Mouse (Mus musculus): ENCODE results near the gene Shld1. TPM values are rescaled to one million over a fixed set of nuclear protein-coding genes. Genes with fewer than 3 reads are reported as not detected.
A peak's percentile ranks its signal among the peaks of the same experiment; 100 is the strongest.

Shld1 gene
- polyA plus RNA-seq (2014; fragmentation: Nextera tagmentation; extraction: Ambion mirVana) = 25.8 and 30.8 TPM in 2 replicates

GRCm38 (mm10) chr2:132686756-132687737 lies at the start of gene Shld1:
Shld1 (plus strand) TSS chr2:132686931.
- ATAC-seq (peak; percentile 93), DNase-seq (ENCODE audit: low spot score) (peak; percentile 94)
- Histone ChIP-seq H3K36me3 (ENCODE audit: control insufficient read depth, insufficient read depth, low read length) (no peaks in the 10 kb centered on the region), H3K4me1 (ENCODE audit: control insufficient read depth, insufficient read depth, low read length) (peaks cover 3% of the 10 kb centered on the region), H3K27ac (ENCODE audit: low read depth, low read length) (peak within 1 kb of the TSS; percentile 61; the same call in 1 of the 2 replicates), H3K9me3 (replicated peaks; ENCODE audit: control insufficient read depth, low read length) (no peaks in the 10 kb centered on the region), H3K4me2 (ENCODE audit: low read length) (peak within 1 kb of the TSS; percentile 53), H3K9ac (ENCODE audit: low read length) (peak within 1 kb of the TSS; percentile 65), H3K27me3 (replicated peaks; ENCODE audit: control insufficient read depth, insufficient read depth, low read length) (no peaks in the 10 kb centered on the region), H3K4me3 (ENCODE audit: low read depth, low read length) (peak within 1 kb of the TSS; percentile 47)
- 9% methylated on average over 33 of the region's 33 CpGs for WGBS

DNA sequence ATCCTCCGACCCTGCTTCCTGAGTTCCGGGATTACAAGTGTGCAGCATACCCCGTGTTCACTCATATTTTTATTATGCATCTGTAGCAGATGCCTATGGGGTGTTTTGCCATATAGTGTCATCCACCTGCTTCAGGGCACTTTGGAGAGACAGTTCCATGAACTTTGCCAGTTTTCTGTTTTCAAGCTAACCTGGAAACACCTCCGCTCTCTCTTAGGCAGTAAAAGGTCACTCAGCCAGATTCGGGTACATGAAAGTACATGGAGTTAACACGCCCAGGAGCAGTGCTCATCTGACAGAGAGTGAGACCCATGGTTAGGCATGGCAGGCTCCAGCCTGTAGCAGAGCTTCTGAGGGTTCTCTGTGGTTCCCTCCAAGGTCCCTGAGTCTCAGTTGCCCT lies 48.4 kb upstream of the Shld1 start:
- H3K9ac ChIP-seq (ENCODE audit: low read length) = no peak overlapping the region
- no peak overlapping the region for H3K4me2 ChIP-seq (ENCODE audit: low read length)
- H3K4me1 ChIP-seq (ENCODE audit: control insufficient read depth, insufficient read depth, low read length) = no peaks in the 10 kb centered on the region
- DNase-seq (ENCODE audit: low spot score) (no peak), ATAC-seq (no peak)
- no peaks in the 10 kb centered on the region for H3K9me3 ChIP-seq (replicated peaks; ENCODE audit: control insufficient read depth, low read length)
- H3K36me3 ChIP-seq (ENCODE audit: control insufficient read depth, insufficient read depth, low read length) = no peaks in the 10 kb centered on the region
- H3K27me3 ChIP-seq (replicated peaks; ENCODE audit: control insufficient read depth, insufficient read depth, low read length) = no peaks in the 10 kb centered on the region
- H3K4me3 ChIP-seq (ENCODE audit: low read depth, low read length) = no peak overlapping the region
- H3K27ac ChIP-seq (ENCODE audit: low read depth, low read length) = no peak overlapping the region
- WGBS = 91% methylated on average over 6 of the region's 6 CpGs

- no peak overlapping the region for H3K4me3 ChIP-seq (ENCODE audit: low read depth, low read length)
- no peak for ATAC-seq
- H3K4me1 ChIP-seq (ENCODE audit: control insufficient read depth, insufficient read depth, low read length) = no peaks in the 10 kb centered on the region
- WGBS = 89% methylated on average over 7 of the region's 7 CpGs
- no peaks in the 10 kb centered on the region for H3K27me3 ChIP-seq (replicated peaks; ENCODE audit: control insufficient read depth, insufficient read depth, low read length)
- H3K9ac ChIP-seq (ENCODE audit: low read length) = no peak overlapping the region
- no peaks in the 10 kb centered on the region for H3K36me3 ChIP-seq (ENCODE audit: control insufficient read depth, insufficient read depth, low read length)
- DNase-seq (ENCODE audit: low spot score) = no peak
- H3K27ac ChIP-seq (ENCODE audit: low read depth, low read length) = no peak overlapping the region
- H3K9me3 ChIP-seq (replicated peaks; ENCODE audit: control insufficient read depth, low read length) = no peaks in the 10 kb centered on the region
- H3K4me2 ChIP-seq (ENCODE audit: low read length) = no peak overlapping the region
Measured at GRCm38 (mm10) chr2:132639337-132639736, 47.4 kb upstream of the Shld1 start.

DNA sequence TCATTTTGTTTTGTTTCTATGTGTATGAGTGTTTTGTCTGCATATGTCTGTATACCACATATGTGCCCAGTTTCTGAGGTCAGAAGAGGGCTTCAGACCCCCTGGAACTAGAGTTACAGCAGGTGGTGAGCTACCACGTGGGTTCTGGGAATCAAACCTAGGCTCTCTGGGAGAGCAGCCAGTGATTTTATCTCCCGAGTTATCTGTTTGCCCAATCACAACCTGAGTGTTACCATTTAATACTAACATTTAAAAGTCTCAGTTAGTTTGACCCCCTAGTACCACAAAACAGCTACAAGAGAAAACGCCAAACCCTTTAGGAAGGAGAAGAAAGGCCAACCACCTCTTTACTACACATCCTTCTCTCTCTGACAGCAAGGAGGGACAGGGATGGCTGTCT lies 45.5 kb upstream of the Shld1 start:
- no peak overlapping the region for H3K9ac ChIP-seq (ENCODE audit: low read length)
- H3K27ac ChIP-seq (ENCODE audit: low read depth, low read length) = no peak overlapping the region
- H3K27me3 ChIP-seq (replicated peaks; ENCODE audit: control insufficient read depth, insufficient read depth, low read length) = no peaks in the 10 kb centered on the region
- no peak for DNase-seq (ENCODE audit: low spot score)
- no peaks in the 10 kb centered on the region for H3K36me3 ChIP-seq (ENCODE audit: control insufficient read depth, insufficient read depth, low read length)
- WGBS = 80% methylated on average over 3 of the region's 3 CpGs
- H3K9me3 ChIP-seq (replicated peaks; ENCODE audit: control insufficient read depth, low read length) = no peaks in the 10 kb centered on the region
- H3K4me2 ChIP-seq (ENCODE audit: low read length) = no peak overlapping the region
- ATAC-seq = no peak
- no peak overlapping the region for H3K4me3 ChIP-seq (ENCODE audit: low read depth, low read length)
- H3K4me1 ChIP-seq (ENCODE audit: control insufficient read depth, insufficient read depth, low read length) = no peaks in the 10 kb centered on the region

DNA sequence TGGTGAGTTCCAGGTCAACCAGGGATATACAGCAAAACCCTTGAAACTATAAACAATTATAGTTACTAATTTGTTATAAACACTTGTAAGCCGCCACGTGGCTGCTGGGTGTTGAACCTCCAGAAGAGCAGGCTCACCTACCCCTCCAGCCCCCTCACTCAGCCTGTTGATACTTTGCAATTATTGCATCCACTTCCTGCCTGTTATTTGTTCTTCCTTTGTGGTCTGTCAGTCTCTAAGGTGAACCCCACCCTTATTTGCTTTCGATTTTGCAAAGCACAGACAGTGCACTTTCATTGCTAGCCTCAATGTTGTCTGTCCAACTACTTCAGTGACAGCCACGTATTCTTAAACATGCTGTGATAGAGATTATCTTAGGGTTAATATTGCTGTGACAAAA lies 43.6 kb upstream of the Shld1 start:
- H3K4me2 ChIP-seq (ENCODE audit: low read length) = no peak overlapping the region
- H3K9me3 ChIP-seq (replicated peaks; ENCODE audit: control insufficient read depth, low read length) = no peaks in the 10 kb centered on the region
- no peak overlapping the region for H3K4me3 ChIP-seq (ENCODE audit: low read depth, low read length)
- WGBS = 85% methylated on average over 4 of the region's 4 CpGs
- H3K27me3 ChIP-seq (replicated peaks; ENCODE audit: control insufficient read depth, insufficient read depth, low read length) = no peaks in the 10 kb centered on the region
- no peak overlapping the region for H3K27ac ChIP-seq (ENCODE audit: low read depth, low read length)
- no peak overlapping the region for H3K9ac ChIP-seq (ENCODE audit: low read length)
- no peaks in the 10 kb centered on the region for H3K36me3 ChIP-seq (ENCODE audit: control insufficient read depth, insufficient read depth, low read length)
- DNase-seq (ENCODE audit: low spot score) (no peak), ATAC-seq (no peak)
- H3K4me1 ChIP-seq (ENCODE audit: control insufficient read depth, insufficient read depth, low read length) = no peaks in the 10 kb centered on the region

DNA sequence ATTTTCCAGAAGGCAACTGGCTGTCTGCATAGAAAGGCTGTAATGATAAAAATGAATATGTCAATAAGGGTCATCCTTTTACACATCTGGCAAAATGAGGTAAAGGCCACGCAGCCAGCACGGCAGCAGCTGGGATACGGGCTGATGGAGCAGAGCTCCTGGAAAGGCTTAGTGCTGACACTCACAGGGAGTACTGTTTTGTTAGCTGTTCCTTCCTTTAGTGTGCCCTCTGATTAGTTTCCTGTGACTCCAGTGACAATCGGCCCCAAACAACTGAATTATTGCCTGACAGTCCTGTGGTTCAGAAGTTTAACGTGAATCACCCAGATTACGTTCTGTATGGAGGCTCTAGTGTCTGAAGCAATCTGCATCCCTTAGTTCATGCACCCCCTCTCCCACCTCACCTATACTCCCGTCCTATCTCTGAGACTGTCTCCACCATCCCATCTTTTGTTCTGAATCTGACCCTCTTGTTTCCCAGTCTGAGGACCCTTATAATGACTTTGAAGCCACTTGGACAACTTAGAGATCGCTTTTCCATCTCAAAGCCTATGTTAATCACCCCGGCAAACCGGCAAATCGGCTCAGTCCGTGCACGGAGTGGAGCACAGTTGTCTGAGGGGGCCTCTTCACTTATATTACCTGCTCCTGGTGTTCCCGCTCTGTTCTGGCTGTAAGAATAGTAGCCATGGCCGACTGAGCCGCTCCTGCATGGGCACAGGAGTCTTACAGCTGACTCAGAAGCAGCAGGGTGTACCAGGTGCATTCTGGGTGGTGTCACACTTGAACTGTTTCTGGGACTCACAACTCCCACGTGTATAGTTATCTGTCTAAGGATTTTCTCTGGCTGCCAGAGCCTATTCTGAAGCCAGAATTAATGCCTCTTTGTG lies 39.6 kb upstream of the Shld1 start:
- Histone ChIP-seq H3K27ac (ENCODE audit: low read depth, low read length) (no peak overlapping the region), H3K4me2 (ENCODE audit: low read length) (no peak overlapping the region), H3K36me3 (ENCODE audit: control insufficient read depth, insufficient read depth, low read length) (no peaks in the 10 kb centered on the region), H3K9ac (ENCODE audit: low read length) (no peak overlapping the region), H3K27me3 (replicated peaks; ENCODE audit: control insufficient read depth, insufficient read depth, low read length) (no peaks in the 10 kb centered on the region), H3K4me3 (ENCODE audit: low read depth, low read length) (no peak overlapping the region), H3K4me1 (ENCODE audit: control insufficient read depth, insufficient read depth, low read length) (no peaks in the 10 kb centered on the region), H3K9me3 (replicated peaks; ENCODE audit: control insufficient read depth, low read length) (no peaks in the 10 kb centered on the region)
- DNase-seq (ENCODE audit: low spot score) (no peak), ATAC-seq (no peak)
- WGBS = 73% methylated on average over 17 of the region's 17 CpGs

DNA sequence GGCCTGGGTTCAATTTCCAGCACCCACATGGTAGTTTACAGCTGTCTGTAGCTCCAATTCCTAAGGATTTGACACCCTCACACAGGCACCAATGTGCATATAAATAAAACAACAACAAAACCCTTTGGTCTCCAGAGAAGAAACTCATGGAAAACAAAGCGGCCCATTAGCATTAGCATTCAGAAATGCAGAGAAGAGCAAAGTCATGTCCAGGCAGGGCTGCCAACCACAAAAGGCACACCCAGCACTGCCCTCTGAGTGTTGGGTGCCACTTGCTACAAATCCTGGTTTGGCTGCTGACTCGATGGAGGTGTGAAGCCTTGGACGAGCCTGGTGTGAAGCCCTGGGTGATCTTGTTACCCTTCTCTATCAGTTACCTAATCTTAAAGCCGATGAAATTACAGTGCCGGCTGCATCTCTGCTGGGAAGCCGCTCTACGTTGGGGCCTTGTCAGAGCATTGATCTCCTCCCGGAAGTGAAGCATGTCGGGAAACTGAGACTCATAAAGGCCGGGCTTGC lies 37.3 kb upstream of the Shld1 start:
- DNase-seq (ENCODE audit: low spot score) (no peak), ATAC-seq (no peak)
- Histone ChIP-seq H3K4me2 (ENCODE audit: low read length) (no peak overlapping the region), H3K9me3 (replicated peaks; ENCODE audit: control insufficient read depth, low read length) (no peaks in the 10 kb centered on the region), H3K27me3 (replicated peaks; ENCODE audit: control insufficient read depth, insufficient read depth, low read length) (no peaks in the 10 kb centered on the region), H3K27ac (ENCODE audit: low read depth, low read length) (no peak overlapping the region), H3K4me3 (ENCODE audit: low read depth, low read length) (no peak overlapping the region), H3K4me1 (ENCODE audit: control insufficient read depth, insufficient read depth, low read length) (no peaks in the 10 kb centered on the region), H3K9ac (ENCODE audit: low read length) (no peak overlapping the region), H3K36me3 (ENCODE audit: control insufficient read depth, insufficient read depth, low read length) (no peaks in the 10 kb centered on the region)
- 93% methylated on average over 10 of the region's 10 CpGs for WGBS

DNA sequence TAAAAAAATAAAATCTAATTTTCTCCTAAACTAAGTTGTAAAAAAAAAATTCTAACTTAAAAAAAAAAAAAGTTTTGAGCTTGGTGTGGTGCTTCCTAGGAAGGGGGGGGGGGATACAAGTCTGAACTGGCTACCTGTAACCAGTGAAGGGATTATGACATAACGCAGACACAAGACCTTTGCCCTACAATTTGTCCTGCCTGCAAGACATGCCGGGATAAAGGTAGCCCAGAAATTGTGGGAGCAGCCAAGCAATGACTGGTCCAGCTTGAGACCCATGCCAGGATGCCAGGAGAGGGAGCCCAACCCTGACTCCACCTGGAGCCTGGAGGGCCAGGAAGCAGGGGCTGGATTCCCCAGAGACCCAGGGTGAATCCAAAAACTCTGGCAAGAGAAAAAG lies 36.2 kb upstream of the Shld1 start:
- ATAC-seq (no peak), DNase-seq (ENCODE audit: low spot score) (no peak)
- Histone ChIP-seq H3K27me3 (replicated peaks; ENCODE audit: control insufficient read depth, insufficient read depth, low read length) (no peaks in the 10 kb centered on the region), H3K4me1 (ENCODE audit: control insufficient read depth, insufficient read depth, low read length) (no peaks in the 10 kb centered on the region), H3K4me2 (ENCODE audit: low read length) (no peak overlapping the region), H3K27ac (ENCODE audit: low read depth, low read length) (no peak overlapping the region), H3K9ac (ENCODE audit: low read length) (no peak overlapping the region), H3K4me3 (ENCODE audit: low read depth, low read length) (no peak overlapping the region), H3K9me3 (replicated peaks; ENCODE audit: control insufficient read depth, low read length) (no peaks in the 10 kb centered on the region), H3K36me3 (ENCODE audit: control insufficient read depth, insufficient read depth, low read length) (no peaks in the 10 kb centered on the region)
- 88% methylated on average over 2 of the region's 2 CpGs for WGBS

Data from forebrain, embryonic 14.5 days (tissue).